ENCODE assay signal across 22 mouse cellular contexts in genomic region chr10:40637331-40637730, GRCm38 (mm10). TPM values are rescaled to one million over a fixed set of nuclear protein-coding genes. Genes with fewer than 3 reads are reported as not detected.
DNase-seq lines count a peak whose midpoint lies in the region; ATAC-seq and TF ChIP-seq lines count a peak whose summit lies in the region.
"Had no signal": no experiment of that assay in that cellular context is flagged by ENCODE, and none has a peak within 500 bp of the region (broad histone marks: within the 10 kb centered on the region; RNA-seq: fewer than 3 reads in every experiment).

No protein-coding gene starts in this region.

- intact Hi-C loops in heart, adult 2 months (cut with DNase I), result no loop called here
- intact Hi-C loops in heart, postnatal 10 days (cut with DNase I), result no loop called here

- no peaks in the 10 kb centered on the region for H3K9me3 ChIP-seq in heart, postnatal 0 days (replicated peaks; ENCODE audit: control insufficient read depth, low read length)
- no peaks in the 10 kb centered on the region for H3K9me3 ChIP-seq in limb, embryonic 12.5 days
- H3K9me3 ChIP-seq: G1E; megakaryocyte, embryonic 14.5 days had no signal

- no peak overlapping the region; the same call in 1 of the 2 replicates for H3K9ac ChIP-seq in heart, adult 2 months (ENCODE audit: low read depth, low read length)
- H3K9ac ChIP-seq in heart, postnatal 0 days (replicated peaks; ENCODE audit: low read depth, low read length), result no peak overlapping the region
- no peak overlapping the region for H3K9ac ChIP-seq in limb, embryonic 12.5 days (replicated peaks)
- H3K9ac ChIP-seq: forebrain, postnatal 0 days; liver, postnatal 0 days had no signal

- TF ChIP-seq POLR2A in heart, adult 2 months (IDR thresholded peaks at IDR 0.05; ENCODE audit: insufficient read depth, low read depth, low read length), result no peak

- H3K4me2 ChIP-seq in heart, postnatal 0 days (ENCODE audit: low read depth, low read length), result no peak overlapping the region
- H3K4me2 ChIP-seq in limb, embryonic 12.5 days, result peak overlapping the region; percentile 6; the same call in 1 of the 2 replicates

- 44% methylated on average over 10 of the region's 10 CpGs for WGBS in heart, adult 2 months
- WGBS in heart, postnatal 0 days, result 31% methylated on average over 10 of the region's 10 CpGs
- 14% methylated on average over 10 of the region's 10 CpGs for WGBS in limb, embryonic 12.5 days

- TF ChIP-seq CTCF in heart, adult 2 months (IDR thresholded peaks at IDR 0.05), result no peak
- TF ChIP-seq CTCF in heart, postnatal 0 days (IDR thresholded peaks at IDR 0.05; ENCODE audit: low read depth), result no peak

- no peaks in the 10 kb centered on the region for H3K79me2 ChIP-seq in heart, adult 2 months (replicated peaks; ENCODE audit: control insufficient read depth, insufficient read depth, low read length)

- no peaks in the 10 kb centered on the region for H3K27me3 ChIP-seq in heart, adult 2 months (ENCODE audit: control insufficient read depth, insufficient read depth, low read length)
- H3K27me3 ChIP-seq in heart, postnatal 0 days (ENCODE audit: control insufficient read depth, insufficient read depth, low read length), result no peaks in the 10 kb centered on the region
- H3K27me3 ChIP-seq in limb, embryonic 12.5 days, result no peaks in the 10 kb centered on the region

- DNase-seq in heart, adult 2 months, result no peak
- no peak for DNase-seq in heart, postnatal 10 days
- DNase-seq in heart, postnatal 0 days (ENCODE audit: low spot score), result no peak
- no peak for DNase-seq in heart, adult 9 months (ENCODE audit: low spot score in 2 of 2)
- peak; percentile 33 for DNase-seq in MN1 (ENCODE audit: low spot score)
- DNase-seq in frontal cortex, postnatal 25 days (ENCODE audit: low spot score in 2 of 2), result no peak
- no peak for DNase-seq in ovary, postnatal 10 days (ENCODE audit: low spot score)
- DNase-seq: cerebellum, adult 11 months; cerebellum, postnatal 25 days; forebrain, postnatal 0 days; kidney, postnatal 14 days; liver; liver, postnatal 0 days; lung, postnatal 14 days; right cerebral cortex, postnatal 14 days; thymus, postnatal 25 days had no signal

- no peak for ATAC-seq in heart, postnatal 0 days (ENCODE audit: insufficient read depth, low read depth)
- no peak for ATAC-seq in limb, embryonic 12.5 days (ENCODE audit: insufficient number of reproducible peaks, insufficient read depth, low FRiP score, low TSS enrichment, low read depth)
- ATAC-seq: CD4-positive, CD25-positive, alpha-beta regulatory T cell, adult 4 months; forebrain, postnatal 0 days; liver, postnatal 0 days had no signal

- TF ChIP-seq EP300 in heart, adult 2 months (IDR thresholded peaks at IDR 0.05; ENCODE audit: insufficient read depth, low read depth, low read length), result no peak
- no peak for TF ChIP-seq EP300 in heart, postnatal 0 days (IDR thresholded peaks at IDR 0.05; ENCODE audit: low read depth)

- H3K4me3 ChIP-seq in heart, adult 2 months, result no peak overlapping the region
- no peak overlapping the region for H3K4me3 ChIP-seq in heart, postnatal 0 days (ENCODE audit: low read depth, low read length)
- no peak overlapping the region for H3K4me3 ChIP-seq in limb, embryonic 12.5 days (replicated peaks)
- H3K4me3 ChIP-seq: megakaryocyte, embryonic 14.5 days had no signal

- H3K36me3 ChIP-seq in heart, adult 2 months (ENCODE audit: control insufficient read depth, insufficient read depth, low read length), result no peaks in the 10 kb centered on the region; the same call in none of the 2 replicates
- no peaks in the 10 kb centered on the region; the same call in 1 of the 2 replicates for H3K36me3 ChIP-seq in heart, postnatal 0 days (replicated peaks; ENCODE audit: control insufficient read depth, insufficient read depth, low read length)
- H3K36me3 ChIP-seq in limb, embryonic 12.5 days, result no peaks in the 10 kb centered on the region
- H3K36me3 ChIP-seq: G1E had no signal

- H3K4me1 ChIP-seq in heart, adult 2 months (ENCODE audit: control insufficient read depth, insufficient read depth, low read length), result no peaks in the 10 kb centered on the region; the same call in 1 of the 2 replicates
- H3K4me1 ChIP-seq in heart, postnatal 0 days (ENCODE audit: control insufficient read depth, insufficient read depth), result peaks cover 4% of the 10 kb centered on the region; the same call in 1 of the 2 replicates
- peaks cover 25% of the 10 kb centered on the region for H3K4me1 ChIP-seq in limb, embryonic 12.5 days (replicated peaks)
- H3K4me1 ChIP-seq: megakaryocyte, embryonic 14.5 days had no signal

- H3K27ac ChIP-seq in heart, adult 2 months, result peak overlapping the region; percentile 15; the same call in 1 of the 2 replicates
- H3K27ac ChIP-seq in heart, postnatal 0 days (ENCODE audit: low read depth), result peak overlapping the region; percentile 4; the same call in 1 of the 2 replicates
- no peak overlapping the region for H3K27ac ChIP-seq in limb, embryonic 12.5 days

RNA-seq across cellular contexts. Expression of gene Ddo, which starts 7.5 kb away (rescaled TPM):
- 10 to 100 TPM; 33.8 to 34.1 TPM for total RNA-seq in heart, adult 2 months (2021)
- 33.5 and 62.6 TPM in 2 replicates for polyA plus RNA-seq in heart, adult 2 months (2012; rRNA removed)
- total RNA-seq in heart, postnatal 10 days (2021), result 10 to 100 TPM; 24.2 to 24.9 TPM
- 41.4 and 52.6 TPM in 2 replicates for total RNA-seq in heart, postnatal 0 days (2014; rRNA removed; ENCODE audit: low replicate concordance)
- polyA plus RNA-seq in heart, postnatal 0 days (2015; fragmentation: Nextera tagmentation; extraction: Ambion mirVana), result 26.7 and 32.0 TPM in 2 replicates
- polyA plus RNA-seq in limb, embryonic 12.5 days (2016; fragmentation: Nextera tagmentation; extraction: Ambion mirVana), result 0.06 TPM in 1 of 2 replicates, not detected in the other
- total RNA-seq: hematopoietic stem cell, adult 5-6 weeks had no signal
- polyA plus RNA-seq: G1E had no signal

RNA-seq across cellular contexts. Expression of gene Mettl24, which starts 45.8 kb away (rescaled TPM):
- total RNA-seq in heart, adult 2 months (2021), result 1 to 10 TPM in 1 of 2 experiments, under 1 TPM in 1; 0.89 to 1.2 TPM
- 1.1 and 1.3 TPM in 2 replicates for polyA plus RNA-seq in heart, adult 2 months (2012; rRNA removed)
- 1 to 10 TPM; 1.9 to 2.3 TPM for total RNA-seq in heart, postnatal 10 days (2021)
- total RNA-seq in heart, postnatal 0 days (2014; rRNA removed; ENCODE audit: low replicate concordance), result 0.43 and 4.7 TPM in 2 replicates
- 2.9 and 3.0 TPM in 2 replicates for polyA plus RNA-seq in heart, postnatal 0 days (2015; fragmentation: Nextera tagmentation; extraction: Ambion mirVana)
- polyA plus RNA-seq in limb, embryonic 12.5 days (2016; fragmentation: Nextera tagmentation; extraction: Ambion mirVana), result 1.00 and 1.5 TPM in 2 replicates
- total RNA-seq: forebrain, postnatal 0 days; G1E; hematopoietic stem cell, adult 5-6 weeks; midbrain, postnatal 0 days had no signal
- polyA plus RNA-seq: G1E had no signal
